Mouse (Mus musculus): ENCODE data around the gene Spcs2. TPM values are rescaled to one million over a fixed set of nuclear protein-coding genes. Genes with fewer than 3 reads are reported as not detected.

The Spcs2 gene
- polyA plus RNA-seq, 1 experiment from 2014 or later, result 165 TPM

- no peak overlapping the region for H3K27ac ChIP-seq (ENCODE audit: low read depth)
- no peak for DNase-seq
- no peak for ATAC-seq
- H3K9me3 ChIP-seq (ENCODE audit: low read length), result no peaks in the 10 kb centered on the region
- H3K36me3 ChIP-seq (replicated peaks; ENCODE audit: insufficient read depth, low read length), result no peaks in the 10 kb centered on the region
- no peaks in the 10 kb centered on the region for H3K4me1 ChIP-seq (ENCODE audit: insufficient read depth)
- H3K4me3 ChIP-seq (ENCODE audit: low read depth, low read length), result no peak overlapping the region
- H3K4me2 ChIP-seq (ENCODE audit: low read depth, low read length), result no peak overlapping the region
- H3K9ac ChIP-seq (replicated peaks), result no peak overlapping the region
- no peaks in the 10 kb centered on the region for H3K27me3 ChIP-seq (ENCODE audit: insufficient read depth, low read length)
- TF ChIP-seq EP300 (IDR thresholded peaks at IDR 0.05; ENCODE audit: low read depth) (no peak), CTCF (IDR thresholded peaks at IDR 0.05; ENCODE audit: low read depth) (no peak)
- 63% methylated on average over 3 of the region's 3 CpGs for WGBS (ENCODE audit: insufficient replicate concordance)
These were observed 27.0 kb upstream of the Spcs2 start for GRCm38 (mm10) chr7:99890168-99890755.

GRCm38 (mm10) chr7:99889175-99889880 lies 26.1 kb upstream of the Spcs2 start:
- H3K27me3 ChIP-seq (ENCODE audit: insufficient read depth, low read length), result no peaks in the 10 kb centered on the region
- TF ChIP-seq EP300 (IDR thresholded peaks at IDR 0.05; ENCODE audit: low read depth) (no peak), CTCF (IDR thresholded peaks at IDR 0.05; ENCODE audit: low read depth) (peak; percentile 57)
- H3K9me3 ChIP-seq (ENCODE audit: low read length), result no peaks in the 10 kb centered on the region
- no peak overlapping the region for H3K4me3 ChIP-seq (ENCODE audit: low read depth, low read length)
- H3K9ac ChIP-seq (replicated peaks), result no peak overlapping the region
- DNase-seq (peak; percentile 24), ATAC-seq (no peak)
- 27% methylated on average over 10 of the region's 10 CpGs for WGBS (ENCODE audit: insufficient replicate concordance)
- no peak overlapping the region for H3K4me2 ChIP-seq (ENCODE audit: low read depth, low read length)
- no peaks in the 10 kb centered on the region for H3K36me3 ChIP-seq (replicated peaks; ENCODE audit: insufficient read depth, low read length)
- H3K27ac ChIP-seq (ENCODE audit: low read depth), result no peak overlapping the region
- no peaks in the 10 kb centered on the region for H3K4me1 ChIP-seq (ENCODE audit: insufficient read depth)

GRCm38 (mm10) chr7:99887743-99888142 lies 24.5 kb upstream of the Spcs2 start:
- Histone ChIP-seq H3K36me3 (replicated peaks; ENCODE audit: insufficient read depth, low read length) (no peaks in the 10 kb centered on the region), H3K4me2 (ENCODE audit: low read depth, low read length) (no peak overlapping the region), H3K4me3 (ENCODE audit: low read depth, low read length) (no peak overlapping the region), H3K9ac (replicated peaks) (no peak overlapping the region), H3K27me3 (ENCODE audit: insufficient read depth, low read length) (no peaks in the 10 kb centered on the region), H3K9me3 (ENCODE audit: low read length) (no peaks in the 10 kb centered on the region), H3K27ac (ENCODE audit: low read depth) (no peak overlapping the region), H3K4me1 (ENCODE audit: insufficient read depth) (no peaks in the 10 kb centered on the region)
- DNase-seq (no peak), ATAC-seq (no peak)
- TF ChIP-seq CTCF (IDR thresholded peaks at IDR 0.05; ENCODE audit: low read depth), result no peak
- TF ChIP-seq EP300 (IDR thresholded peaks at IDR 0.05; ENCODE audit: low read depth), result no peak

- Histone ChIP-seq H3K4me2 (ENCODE audit: low read depth, low read length) (no peak overlapping the region), H3K4me1 (ENCODE audit: insufficient read depth) (no peaks in the 10 kb centered on the region), H3K36me3 (replicated peaks; ENCODE audit: insufficient read depth, low read length) (no peaks in the 10 kb centered on the region), H3K9ac (replicated peaks) (no peak overlapping the region), H3K4me3 (ENCODE audit: low read depth, low read length) (no peak overlapping the region), H3K9me3 (ENCODE audit: low read length) (no peaks in the 10 kb centered on the region), H3K27me3 (ENCODE audit: insufficient read depth, low read length) (no peaks in the 10 kb centered on the region), H3K27ac (ENCODE audit: low read depth) (no peak overlapping the region)
- no peak for ATAC-seq
- no peak for DNase-seq
- TF ChIP-seq EP300 (IDR thresholded peaks at IDR 0.05; ENCODE audit: low read depth), result no peak
- TF ChIP-seq CTCF (IDR thresholded peaks at IDR 0.05; ENCODE audit: low read depth), result no peak
- WGBS (ENCODE audit: insufficient replicate concordance), result 50% methylated on average over 2 of the region's 2 CpGs
These were observed 24.0 kb upstream of the Spcs2 start for GRCm38 (mm10) chr7:99887230-99887735.

- no peak overlapping the region for H3K4me3 ChIP-seq (ENCODE audit: low read depth, low read length)
- no peak overlapping the region for H3K9ac ChIP-seq (replicated peaks)
- DNase-seq (no peak), ATAC-seq (no peak)
- no peaks in the 10 kb centered on the region for H3K27me3 ChIP-seq (ENCODE audit: insufficient read depth, low read length)
- no peak overlapping the region for H3K27ac ChIP-seq (ENCODE audit: low read depth)
- H3K9me3 ChIP-seq (ENCODE audit: low read length), result no peaks in the 10 kb centered on the region
- TF ChIP-seq EP300 (IDR thresholded peaks at IDR 0.05; ENCODE audit: low read depth) (no peak), CTCF (IDR thresholded peaks at IDR 0.05; ENCODE audit: low read depth) (no peak)
- WGBS (ENCODE audit: insufficient replicate concordance), result 74% methylated on average over 2 of the region's 2 CpGs
- H3K36me3 ChIP-seq (replicated peaks; ENCODE audit: insufficient read depth, low read length), result no peaks in the 10 kb centered on the region
- no peak overlapping the region for H3K4me2 ChIP-seq (ENCODE audit: low read depth, low read length)
- H3K4me1 ChIP-seq (ENCODE audit: insufficient read depth), result no peaks in the 10 kb centered on the region
These were observed 15.0 kb upstream of the Spcs2 start for GRCm38 (mm10) chr7:99878254-99878653.

- H3K4me2 ChIP-seq (ENCODE audit: low read depth, low read length), result no peak overlapping the region
- H3K4me1 ChIP-seq (ENCODE audit: insufficient read depth), result no peaks in the 10 kb centered on the region
- no peaks in the 10 kb centered on the region for H3K36me3 ChIP-seq (replicated peaks; ENCODE audit: insufficient read depth, low read length)
- ATAC-seq (peak; percentile 44; the same call in 1 of the 2 replicates), DNase-seq (peak; percentile 87)
- no peak overlapping the region for H3K9ac ChIP-seq (replicated peaks)
- H3K9me3 ChIP-seq (ENCODE audit: low read length), result no peaks in the 10 kb centered on the region
- no peak overlapping the region for H3K4me3 ChIP-seq (ENCODE audit: low read depth, low read length)
- H3K27ac ChIP-seq (ENCODE audit: low read depth), result no peak overlapping the region
- no peaks in the 10 kb centered on the region for H3K27me3 ChIP-seq (ENCODE audit: insufficient read depth, low read length)
- peak; percentile 94 for TF ChIP-seq CTCF (IDR thresholded peaks at IDR 0.05; ENCODE audit: low read depth)
- TF ChIP-seq EP300 (IDR thresholded peaks at IDR 0.05; ENCODE audit: low read depth), result no peak
- WGBS (ENCODE audit: insufficient replicate concordance), result 3% methylated on average over 3 of the region's 3 CpGs
These were observed 13.1 kb upstream of the Spcs2 start for GRCm38 (mm10) chr7:99876345-99876744.
